Mouse (Mus musculus): ENCODE data around the gene Preb. TPM values are rescaled to one million over a fixed set of nuclear protein-coding genes. Genes with fewer than 3 reads are reported as not detected.

Preb gene
- total and polyA plus RNA-seq, 3 experiments = 80.3 to 166 (median 84.6) TPM

DNA sequence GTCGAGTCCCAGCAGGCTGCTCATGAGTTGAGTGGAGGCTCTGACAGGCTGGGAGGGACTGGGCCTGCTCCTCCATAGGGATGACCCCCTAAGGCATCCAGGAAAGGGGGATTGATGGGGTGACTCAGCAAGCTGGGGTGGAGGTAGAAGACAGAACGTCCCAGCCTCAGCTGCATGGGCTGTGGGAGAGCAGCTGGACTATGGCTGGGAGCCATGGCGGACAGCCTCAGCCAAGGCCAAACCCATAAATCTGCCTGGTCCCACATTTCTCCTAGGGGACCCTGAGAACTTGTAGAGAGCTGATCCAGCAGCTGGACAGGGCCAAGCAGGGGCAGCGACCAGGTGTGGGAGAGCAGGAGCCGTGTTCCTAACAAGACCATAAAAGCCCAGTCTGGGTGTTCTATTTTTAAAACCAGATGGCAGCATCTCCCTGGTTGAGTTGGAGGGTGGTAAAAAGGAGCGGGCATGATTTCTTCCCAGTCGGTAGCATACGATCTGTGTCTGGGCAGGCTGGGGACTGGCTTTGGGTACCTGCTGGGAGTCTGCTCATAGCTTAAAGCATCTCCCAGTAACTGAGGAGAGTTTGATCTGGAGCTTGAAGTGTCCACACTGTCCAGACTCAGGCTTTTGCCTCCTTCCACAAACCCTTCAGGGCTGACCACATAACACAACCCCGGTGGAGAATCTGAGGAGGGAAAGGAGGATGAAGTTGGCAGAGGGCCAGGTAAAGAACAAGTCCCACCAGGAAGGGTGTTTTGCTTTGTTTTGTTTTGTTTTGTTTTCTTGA, 14.9 kb upstream of the Preb start:
- Histone ChIP-seq H3K27me3 (ENCODE audit: control insufficient read depth, insufficient read depth, low read length) (no peaks in the 10 kb centered on the region), H3K27ac (no peak overlapping the region)
- intact Hi-C loops (cut with DNase I) = no loop called here

DNA sequence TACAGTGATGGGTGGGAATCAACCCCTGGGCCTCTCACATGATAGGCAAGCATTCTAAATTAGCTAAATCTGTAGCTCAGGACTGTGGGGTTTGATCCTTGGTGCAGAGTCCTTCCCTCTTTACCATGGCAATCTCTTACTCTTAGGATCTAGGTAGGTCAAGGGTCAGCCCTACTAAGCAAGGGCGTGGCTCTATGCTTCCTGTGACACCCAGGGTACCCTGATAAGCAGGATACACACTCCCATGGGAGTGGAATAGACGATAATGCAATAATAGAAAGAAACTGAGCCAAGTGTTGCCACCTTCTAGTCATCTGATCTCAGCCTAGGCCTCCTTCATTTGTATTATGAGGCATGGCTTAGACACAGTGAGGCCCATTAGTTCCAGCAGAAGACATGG, 9.3 kb upstream of the Preb start:
- Histone ChIP-seq H3K4me3 (no peak overlapping the region), H3K27me3 (ENCODE audit: control insufficient read depth, insufficient read depth, low read length) (no peaks in the 10 kb centered on the region), H3K79me2 (replicated peaks; ENCODE audit: control insufficient read depth, insufficient read depth, low read length) (no peaks in the 10 kb centered on the region), H3K27ac (peak overlapping the region; percentile 71), H3K36me3 (ENCODE audit: control insufficient read depth, insufficient read depth, low read length) (no peaks in the 10 kb centered on the region), H3K4me1 (ENCODE audit: control insufficient read depth, insufficient read depth, low read length) (peaks cover 10% of the 10 kb centered on the region), H3K9ac (ENCODE audit: low read depth, low read length) (no peak overlapping the region)
- DNase-seq = no peak
- WGBS = 38% methylated on average over 2 of the region's 2 CpGs
- TF ChIP-seq CTCF (IDR thresholded peaks at IDR 0.05) = no peak
- TF ChIP-seq EP300 (IDR thresholded peaks at IDR 0.05; ENCODE audit: insufficient read depth, low read depth, low read length) = 0 out of 2 replicates have a peak, but pooled peaks have one; percentile 44
- no peak for TF ChIP-seq POLR2A (IDR thresholded peaks at IDR 0.05; ENCODE audit: insufficient read depth, low read depth, low read length)
- intact Hi-C loops (cut with DNase I) = loop anchor here (1.0 kb wide), 1 partner anchor 8 kb away; no protein-coding TSS in a partner anchor

More for the DNA sequence above, 14.9 kb upstream of the Preb start:
- whole genome bisulfite sequencing = 49% methylated on average over 9 of the region's 9 CpGs
- TF ChIP-seq EP300 (IDR thresholded peaks at IDR 0.05; ENCODE audit: insufficient read depth, low read depth, low read length) = no peak
- TF ChIP-seq CTCF (IDR thresholded peaks at IDR 0.05) = no peak
- TF ChIP-seq POLR2A (IDR thresholded peaks at IDR 0.05; ENCODE audit: insufficient read depth, low read depth, low read length) = no peak
- Histone ChIP-seq H3K36me3 (ENCODE audit: control insufficient read depth, insufficient read depth, low read length) (no peaks in the 10 kb centered on the region), H3K4me1 (ENCODE audit: control insufficient read depth, insufficient read depth, low read length) (no peaks in the 10 kb centered on the region), H3K79me2 (replicated peaks; ENCODE audit: control insufficient read depth, insufficient read depth, low read length) (no peaks in the 10 kb centered on the region), H3K4me3 (no peak overlapping the region), H3K9ac (ENCODE audit: low read depth, low read length) (no peak overlapping the region)
- peak; percentile 61 to 67 for DNase-seq

DNA sequence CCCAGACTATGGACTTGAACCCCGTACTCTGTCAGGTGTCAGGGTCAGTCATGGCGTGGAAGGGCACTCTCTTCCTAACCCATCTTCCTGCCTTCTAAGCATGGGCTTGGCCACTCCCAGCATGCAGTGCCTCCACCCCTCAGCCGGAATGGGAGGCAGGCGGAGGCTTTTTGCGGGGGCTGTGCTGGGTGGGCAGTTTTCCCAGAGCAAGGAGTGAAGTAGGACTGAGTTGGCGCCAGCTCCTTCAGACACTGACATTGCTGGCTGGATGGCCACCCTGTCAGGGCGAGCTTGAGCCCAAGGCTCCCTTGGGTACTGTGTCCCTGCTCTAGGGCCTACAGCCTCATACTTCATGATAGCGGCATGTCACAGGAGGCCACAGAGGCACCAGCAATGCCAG, 8.3 kb upstream of the Preb start, which contains the start of gene Tcf23:
Gene Tcf23 (plus strand): TSS at position 247 of the 400 bp plus-strand sequence.
- TF ChIP-seq CTCF (IDR thresholded peaks at IDR 0.05) = no peak
- peak; percentile 66 for TF ChIP-seq POLR2A (IDR thresholded peaks at IDR 0.05; ENCODE audit: insufficient read depth, low read depth, low read length)
- TF ChIP-seq EP300 (IDR thresholded peaks at IDR 0.05; ENCODE audit: insufficient read depth, low read depth, low read length) = peak; percentile 67; the same call in 1 of the 2 replicates
- peak within 1 kb of the TSS; percentile 6; the same call in 1 of the 2 replicates for H3K9ac ChIP-seq (ENCODE audit: low read depth, low read length)
- H3K27ac ChIP-seq = peak within 1 kb of the TSS; percentile 71
- no peaks in the 10 kb centered on the region for H3K36me3 ChIP-seq (ENCODE audit: control insufficient read depth, insufficient read depth, low read length)
- no peaks in the 10 kb centered on the region for H3K27me3 ChIP-seq (ENCODE audit: control insufficient read depth, insufficient read depth, low read length)
- peak; percentile 75 to 78 for DNase-seq
- peaks cover 10% of the 10 kb centered on the region for H3K4me1 ChIP-seq (ENCODE audit: control insufficient read depth, insufficient read depth, low read length)
- intact Hi-C loops (cut with DNase I) = no loop called here
- no peak within 1 kb of the TSS for H3K4me3 ChIP-seq
- 31% methylated on average over 8 of the region's 8 CpGs for WGBS
- H3K79me2 ChIP-seq (replicated peaks; ENCODE audit: control insufficient read depth, insufficient read depth, low read length) = no peaks in the 10 kb centered on the region

DNA sequence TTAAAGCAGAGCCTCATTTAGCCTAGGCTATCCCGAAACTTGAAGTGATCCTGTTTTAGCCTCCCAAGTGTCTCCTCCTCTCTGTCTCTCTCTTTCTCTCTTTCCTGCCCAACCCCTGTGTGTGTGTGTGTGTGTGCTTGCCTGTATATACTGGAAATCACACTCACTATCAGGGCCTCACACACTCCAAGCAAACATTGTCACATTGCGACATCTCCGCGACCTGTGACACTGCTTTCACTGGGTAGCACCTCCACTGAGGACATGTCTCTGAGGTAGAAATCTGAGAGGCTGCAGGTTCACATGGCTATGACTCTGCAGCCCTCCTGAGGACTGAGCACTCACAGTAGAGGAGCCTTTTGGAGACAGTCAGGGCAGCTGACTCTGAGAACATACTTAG, 6.0 kb upstream of the Preb start:
- no peak for DNase-seq
- H3K4me3 ChIP-seq = no peak overlapping the region
- no peak overlapping the region for H3K9ac ChIP-seq (ENCODE audit: low read depth, low read length)
- WGBS = 87% methylated on average over 4 of the region's 4 CpGs
- H3K27ac ChIP-seq = no peak overlapping the region
- TF ChIP-seq CTCF (IDR thresholded peaks at IDR 0.05) = no peak
- TF ChIP-seq EP300 (IDR thresholded peaks at IDR 0.05; ENCODE audit: insufficient read depth, low read depth, low read length) = no peak
- no peak for TF ChIP-seq POLR2A (IDR thresholded peaks at IDR 0.05; ENCODE audit: insufficient read depth, low read depth, low read length)
- no peaks in the 10 kb centered on the region for H3K27me3 ChIP-seq (ENCODE audit: control insufficient read depth, insufficient read depth, low read length)
- intact Hi-C loops (cut with DNase I) = no loop called here
- H3K79me2 ChIP-seq (replicated peaks; ENCODE audit: control insufficient read depth, insufficient read depth, low read length) = no peaks in the 10 kb centered on the region
- H3K36me3 ChIP-seq (ENCODE audit: control insufficient read depth, insufficient read depth, low read length) = peaks cover 2% of the 10 kb centered on the region; the same call in 1 of the 2 replicates
- H3K4me1 ChIP-seq (ENCODE audit: control insufficient read depth, insufficient read depth, low read length) = peaks cover 11% of the 10 kb centered on the region

DNA sequence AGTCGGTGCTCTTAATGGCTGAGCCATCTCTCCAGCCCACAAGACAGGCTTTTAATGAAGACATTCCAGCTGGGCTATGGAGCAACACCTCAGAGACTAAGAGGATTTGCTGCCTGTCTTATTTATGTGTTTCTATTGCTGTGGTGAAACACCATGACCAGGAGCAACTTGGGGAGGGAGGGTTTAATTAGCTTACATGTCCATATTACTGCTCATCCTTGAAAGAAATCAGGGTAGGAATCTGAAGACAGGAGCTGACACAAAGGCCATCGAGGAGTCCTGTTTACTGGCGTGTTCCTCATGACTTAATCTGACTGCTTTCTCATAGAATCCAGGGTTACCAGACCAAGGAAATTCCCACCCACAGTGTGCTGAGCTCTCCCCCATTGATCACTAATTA, 3.8 kb upstream of the Preb start:
- no peak overlapping the region for H3K4me3 ChIP-seq
- WGBS = 81% methylated on average over 3 of the region's 3 CpGs
- peaks cover 5% of the 10 kb centered on the region for H3K36me3 ChIP-seq (ENCODE audit: control insufficient read depth, insufficient read depth, low read length)
- H3K9ac ChIP-seq (ENCODE audit: low read depth, low read length) = no peak overlapping the region
- H3K79me2 ChIP-seq (replicated peaks; ENCODE audit: control insufficient read depth, insufficient read depth, low read length) = peaks cover 1% of the 10 kb centered on the region; the same call in 1 of the 2 replicates
- intact Hi-C loops (cut with DNase I) = loop anchor here (5.0 kb wide), 1 partner anchor 42 kb away; the partner anchor contains the start of gene Khk
- no peak for DNase-seq
- peaks cover 11% of the 10 kb centered on the region for H3K4me1 ChIP-seq (ENCODE audit: control insufficient read depth, insufficient read depth, low read length)
- no peak overlapping the region for H3K27ac ChIP-seq
- TF ChIP-seq POLR2A (IDR thresholded peaks at IDR 0.05; ENCODE audit: insufficient read depth, low read depth, low read length) (no peak), CTCF (IDR thresholded peaks at IDR 0.05) (no peak), EP300 (IDR thresholded peaks at IDR 0.05; ENCODE audit: insufficient read depth, low read depth, low read length) (no peak)
- H3K27me3 ChIP-seq (ENCODE audit: control insufficient read depth, insufficient read depth, low read length) = no peaks in the 10 kb centered on the region
